Mouse (Mus musculus): ENCODE data around the gene Trip13. TPM values are rescaled to one million over a fixed set of nuclear protein-coding genes. Genes with fewer than 3 reads are reported as not detected.
A peak's percentile ranks its signal among the peaks of the same experiment; 100 is the strongest.

Trip13 gene
- 1 to 10 TPM in 1 of 2 experiments, under 1 TPM in 1; 0.38 to 1.1 TPM for total RNA-seq (2021)
- long read RNA-seq, experiment 1, result 0 reads
- long read RNA-seq, experiment 2, partial matches to known transcripts, result 0 of 1 reads
- long read RNA-seq, experiment 2, other reads (novel, unspliced or antisense), result 1 of 1 reads

- peak; percentile 88 to 90 for DNase-seq (ENCODE audit: extremely low spot score in 1 of 2, low spot score in 2 of 2)
- TF ChIP-seq CTCF (IDR thresholded peaks at IDR 0.05), result no peak; the same call in 1 of the 2 replicates
- Histone ChIP-seq H3K27ac (peak within 1 kb of the TSS; percentile 90), H3K4me3 (peak within 1 kb of the TSS; percentile 59)
- intact Hi-C loops (cut with DNase I), result no loop called here
Measured at GRCm38 (mm10) chr13:73937321-73938176, at the start of gene Trip13, which contains the start of gene Brd9. Gene Trip13 (minus strand): TSS chr13:73937784. Gene Brd9 (plus strand): TSS chr13:73937811.

GRCm38 (mm10) chr13:73976935-73977334 is 39.4 kb upstream of the Trip13 start:
- intact Hi-C loops (cut with DNase I), result no loop called here
- no peak for TF ChIP-seq CTCF (IDR thresholded peaks at IDR 0.05)
- DNase-seq (ENCODE audit: extremely low spot score in 1 of 2, low spot score in 2 of 2), result no peak
- Histone ChIP-seq H3K4me3 (no peak overlapping the region), H3K27ac (no peak overlapping the region)

GRCm38 (mm10) chr13:73974523-73974922 is 36.9 kb upstream of the Trip13 start:
- intact Hi-C loops (cut with DNase I), result no loop called here
- no peak for TF ChIP-seq CTCF (IDR thresholded peaks at IDR 0.05)
- no peak for DNase-seq (ENCODE audit: extremely low spot score in 1 of 2, low spot score in 2 of 2)
- Histone ChIP-seq H3K4me3 (no peak overlapping the region), H3K27ac (no peak overlapping the region)

GRCm38 (mm10) chr13:73970545-73971448 is 33.2 kb upstream of the Trip13 start:
- intact Hi-C loops (cut with DNase I), result loop anchor here (1.0 kb wide), 2 partner anchors 56 to 331 kb away; no protein-coding TSS in a partner anchor
- DNase-seq (ENCODE audit: extremely low spot score in 1 of 2, low spot score in 2 of 2), result peak; percentile 29 to 43
- TF ChIP-seq CTCF (IDR thresholded peaks at IDR 0.05), result peak; percentile 83
- no peak overlapping the region for H3K27ac ChIP-seq
- no peak overlapping the region for H3K4me3 ChIP-seq

- Histone ChIP-seq H3K4me3 (no peak within 1 kb of the TSS), H3K27ac (no peak within 1 kb of the TSS)
- no peak for TF ChIP-seq CTCF (IDR thresholded peaks at IDR 0.05)
- DNase-seq (ENCODE audit: extremely low spot score in 1 of 2, low spot score in 2 of 2), result no peak
- intact Hi-C loops (cut with DNase I), result loop anchor here (10.0 kb wide), 1 partner anchor 221 kb away; no protein-coding TSS in a partner anchor
Measured at GRCm38 (mm10) chr13:73963551-73963950, 26.0 kb upstream of the Trip13 start, which contains the start of gene Zdhhc11. Gene Zdhhc11 (plus strand): TSS chr13:73963851.

GRCm38 (mm10) chr13:73961177-73961576 is 23.6 kb upstream of the Trip13 start:
- intact Hi-C loops (cut with DNase I), result loop anchor here (10.0 kb wide), 1 partner anchor 224 kb away; no protein-coding TSS in a partner anchor
- Histone ChIP-seq H3K27ac (peak overlapping the region; percentile 60; the same call in 1 of the 2 replicates), H3K4me3 (no peak overlapping the region)
- peak; percentile 39 for TF ChIP-seq CTCF (IDR thresholded peaks at IDR 0.05)
- no peak for DNase-seq (ENCODE audit: extremely low spot score in 1 of 2, low spot score in 2 of 2)

GRCm38 (mm10) chr13:73960117-73960652 is 22.6 kb upstream of the Trip13 start:
- no peak overlapping the region for H3K4me3 ChIP-seq
- DNase-seq (ENCODE audit: extremely low spot score in 1 of 2, low spot score in 2 of 2), result no peak
- TF ChIP-seq CTCF (IDR thresholded peaks at IDR 0.05), result no peak
- H3K27ac ChIP-seq, result no peak overlapping the region; the same call in 1 of the 2 replicates
- intact Hi-C loops (cut with DNase I), result loop anchor here (10.0 kb wide), 1 partner anchor 225 kb away; no protein-coding TSS in a partner anchor

GRCm38 (mm10) chr13:73955531-73955930 is 17.9 kb upstream of the Trip13 start:
- TF ChIP-seq CTCF (IDR thresholded peaks at IDR 0.05), result no peak
- DNase-seq (ENCODE audit: extremely low spot score in 1 of 2, low spot score in 2 of 2), result no peak
- H3K4me3 ChIP-seq, result no peak overlapping the region
- no peak overlapping the region for H3K27ac ChIP-seq
- intact Hi-C loops (cut with DNase I), result no loop called here

- intact Hi-C loops (cut with DNase I), result no loop called here
- 0 out of 2 replicates have a peak overlapping the region, but pooled peaks have one; percentile 7 for H3K27ac ChIP-seq
- no peak for DNase-seq (ENCODE audit: extremely low spot score in 1 of 2, low spot score in 2 of 2)
- TF ChIP-seq CTCF (IDR thresholded peaks at IDR 0.05), result no peak
- no peak overlapping the region for H3K4me3 ChIP-seq
Measured at GRCm38 (mm10) chr13:73954666-73955065, 17.1 kb upstream of the Trip13 start.

GRCm38 (mm10) chr13:73953551-73954130 is 16.1 kb upstream of the Trip13 start:
- DNase-seq (ENCODE audit: extremely low spot score in 1 of 2, low spot score in 2 of 2), result no peak
- no peak overlapping the region for H3K4me3 ChIP-seq
- no peak for TF ChIP-seq CTCF (IDR thresholded peaks at IDR 0.05)
- peak overlapping the region; percentile 72 for H3K27ac ChIP-seq
- intact Hi-C loops (cut with DNase I), result no loop called here

GRCm38 (mm10) chr13:73944606-73945005 is 7.0 kb upstream of the Trip13 start:
- Histone ChIP-seq H3K4me3 (no peak overlapping the region), H3K27ac (no peak overlapping the region)
- intact Hi-C loops (cut with DNase I), result no loop called here
- no peak for DNase-seq (ENCODE audit: extremely low spot score in 1 of 2, low spot score in 2 of 2)
- TF ChIP-seq CTCF (IDR thresholded peaks at IDR 0.05), result no peak
